Mouse (Mus musculus): ENCODE measurements at regions not wholly inside any gene's neighbourhood (a gene's known extent, or its start where the extent isn't known, plus 50 kb on each side); places are given as distances from the start of the nearest gene placed in this dataset.

DNA sequence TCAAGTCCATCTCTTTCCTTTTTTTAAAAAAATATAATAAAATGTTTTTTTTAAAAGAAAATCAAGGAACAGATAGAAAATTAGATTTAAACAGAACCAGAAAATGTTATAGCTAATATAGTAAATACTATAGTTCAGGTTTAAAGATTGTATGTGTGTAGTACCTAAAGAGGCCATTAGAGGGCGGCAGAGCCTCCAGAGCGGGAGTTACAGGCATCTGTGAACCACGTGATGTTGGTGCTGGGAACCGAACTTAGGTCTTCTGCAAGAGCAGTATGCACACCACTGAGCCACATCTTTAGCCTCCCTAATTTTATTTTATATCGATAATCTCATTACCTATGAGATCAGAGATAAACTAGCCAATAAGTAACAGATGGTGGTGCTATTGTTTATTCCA lies 178.4 kb upstream of the Ankrd50 start:
- TF ChIP-seq GATA1 (IDR thresholded peaks at IDR 0.05; ENCODE audit: low read length) (no peak), TAL1 (IDR thresholded peaks at IDR 0.05; ENCODE audit: low read length) (no peak)
- no peak overlapping the region for H3K4me3 ChIP-seq (replicated peaks)
- H3K4me1 ChIP-seq (ENCODE audit: control insufficient read depth) = no peaks in the 10 kb centered on the region
- H3K27me3 ChIP-seq (ENCODE audit: control insufficient read depth) = no peaks in the 10 kb centered on the region
- H3K9me3 ChIP-seq (ENCODE audit: control insufficient read depth, low read length) = peaks cover 9% of the 10 kb centered on the region; the same call in 1 of the 2 replicates
- no peaks in the 10 kb centered on the region for H3K36me3 ChIP-seq (ENCODE audit: control insufficient read depth)

DNA sequence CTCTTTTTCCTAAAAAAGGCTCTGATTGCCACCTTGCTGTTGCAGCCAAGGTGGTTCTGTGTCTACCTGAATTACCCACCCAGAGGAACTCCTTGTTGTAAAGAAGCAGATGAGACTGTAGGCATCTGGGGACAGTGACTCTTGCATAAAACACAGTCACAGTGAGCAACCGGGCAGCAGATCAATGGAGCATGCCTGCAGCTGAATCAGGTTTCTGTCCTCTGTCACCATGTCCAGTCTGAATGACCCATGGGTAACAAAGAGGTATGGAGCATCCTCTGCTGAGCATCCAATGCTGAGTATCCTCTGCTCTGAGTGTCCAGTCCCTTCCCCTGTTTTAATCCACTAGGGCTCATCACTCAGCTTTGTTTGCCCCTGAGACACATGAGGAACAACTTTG lies 172.1 kb upstream of the Ankrd50 start:
- H3K4me3 ChIP-seq (replicated peaks) = no peak overlapping the region
- TF ChIP-seq GATA1 (IDR thresholded peaks at IDR 0.05; ENCODE audit: low read length) (no peak), TAL1 (IDR thresholded peaks at IDR 0.05; ENCODE audit: low read length) (no peak)
- no peaks in the 10 kb centered on the region for H3K4me1 ChIP-seq (ENCODE audit: control insufficient read depth)
- H3K36me3 ChIP-seq (ENCODE audit: control insufficient read depth) = no peaks in the 10 kb centered on the region
- no peaks in the 10 kb centered on the region for H3K27me3 ChIP-seq (ENCODE audit: control insufficient read depth)
- H3K9me3 ChIP-seq (ENCODE audit: control insufficient read depth, low read length) = no peaks in the 10 kb centered on the region

GRCm38 (mm10) chr3:38653928-38654327 lies 169.3 kb upstream of the Ankrd50 start:
- H3K4me1 ChIP-seq (ENCODE audit: control insufficient read depth) = no peaks in the 10 kb centered on the region
- no peaks in the 10 kb centered on the region for H3K27me3 ChIP-seq (ENCODE audit: control insufficient read depth)
- H3K36me3 ChIP-seq (ENCODE audit: control insufficient read depth) = no peaks in the 10 kb centered on the region
- H3K9me3 ChIP-seq (ENCODE audit: control insufficient read depth, low read length) = no peaks in the 10 kb centered on the region
- no peak overlapping the region for H3K4me3 ChIP-seq (replicated peaks)
- no peak for TF ChIP-seq TAL1 (IDR thresholded peaks at IDR 0.05; ENCODE audit: low read length)
- TF ChIP-seq GATA1 (IDR thresholded peaks at IDR 0.05; ENCODE audit: low read length) = no peak

- TF ChIP-seq GATA1 (IDR thresholded peaks at IDR 0.05; ENCODE audit: low read length) (no peak), TAL1 (IDR thresholded peaks at IDR 0.05; ENCODE audit: low read length) (no peak)
- Histone ChIP-seq H3K9me3 (ENCODE audit: control insufficient read depth, low read length) (no peaks in the 10 kb centered on the region), H3K4me3 (replicated peaks) (no peak overlapping the region), H3K27me3 (ENCODE audit: control insufficient read depth) (no peaks in the 10 kb centered on the region), H3K4me1 (ENCODE audit: control insufficient read depth) (no peaks in the 10 kb centered on the region), H3K36me3 (ENCODE audit: control insufficient read depth) (no peaks in the 10 kb centered on the region)
These were observed 168.5 kb upstream of the Ankrd50 start for GRCm38 (mm10) chr3:38652985-38653685.

- Histone ChIP-seq H3K36me3 (ENCODE audit: control insufficient read depth) (no peaks in the 10 kb centered on the region), H3K9me3 (ENCODE audit: control insufficient read depth, low read length) (no peaks in the 10 kb centered on the region), H3K4me1 (ENCODE audit: control insufficient read depth) (no peaks in the 10 kb centered on the region), H3K27me3 (ENCODE audit: control insufficient read depth) (no peaks in the 10 kb centered on the region), H3K4me3 (replicated peaks) (no peak overlapping the region)
- TF ChIP-seq GATA1 (IDR thresholded peaks at IDR 0.05; ENCODE audit: low read length) = no peak
These were observed 165.5 kb upstream of the Ankrd50 start for GRCm38 (mm10) chr3:38650176-38650575.

DNA sequence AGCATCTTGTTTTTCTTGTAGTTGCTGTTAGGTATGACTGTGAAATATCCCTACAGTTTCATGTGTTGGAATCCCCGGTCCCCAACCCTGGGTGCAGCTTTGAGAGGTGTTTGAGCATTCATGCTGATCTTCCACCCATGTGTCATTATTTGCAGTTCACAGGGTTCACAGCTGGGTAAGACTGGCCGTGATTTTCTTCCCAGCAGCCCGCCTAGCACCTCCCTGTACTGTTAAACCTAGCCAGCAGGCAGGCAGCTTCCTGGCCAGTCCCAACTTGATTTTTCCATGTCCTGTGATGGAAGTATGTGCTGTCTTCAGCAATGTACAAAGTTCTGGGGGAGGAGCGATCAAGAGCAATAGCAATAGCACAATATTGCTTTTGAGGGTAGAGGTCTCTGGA lies 164.0 kb upstream of the Ankrd50 start:
- no peaks in the 10 kb centered on the region for H3K4me1 ChIP-seq (ENCODE audit: control insufficient read depth)
- TF ChIP-seq GATA1 (IDR thresholded peaks at IDR 0.05; ENCODE audit: low read length) = no peak
- TF ChIP-seq TAL1 (IDR thresholded peaks at IDR 0.05; ENCODE audit: low read length) = no peak
- no peaks in the 10 kb centered on the region for H3K36me3 ChIP-seq (ENCODE audit: control insufficient read depth)
- H3K27me3 ChIP-seq (ENCODE audit: control insufficient read depth) = no peaks in the 10 kb centered on the region
- H3K9me3 ChIP-seq (ENCODE audit: control insufficient read depth, low read length) = no peaks in the 10 kb centered on the region
- no peak overlapping the region for H3K4me3 ChIP-seq (replicated peaks)

DNA sequence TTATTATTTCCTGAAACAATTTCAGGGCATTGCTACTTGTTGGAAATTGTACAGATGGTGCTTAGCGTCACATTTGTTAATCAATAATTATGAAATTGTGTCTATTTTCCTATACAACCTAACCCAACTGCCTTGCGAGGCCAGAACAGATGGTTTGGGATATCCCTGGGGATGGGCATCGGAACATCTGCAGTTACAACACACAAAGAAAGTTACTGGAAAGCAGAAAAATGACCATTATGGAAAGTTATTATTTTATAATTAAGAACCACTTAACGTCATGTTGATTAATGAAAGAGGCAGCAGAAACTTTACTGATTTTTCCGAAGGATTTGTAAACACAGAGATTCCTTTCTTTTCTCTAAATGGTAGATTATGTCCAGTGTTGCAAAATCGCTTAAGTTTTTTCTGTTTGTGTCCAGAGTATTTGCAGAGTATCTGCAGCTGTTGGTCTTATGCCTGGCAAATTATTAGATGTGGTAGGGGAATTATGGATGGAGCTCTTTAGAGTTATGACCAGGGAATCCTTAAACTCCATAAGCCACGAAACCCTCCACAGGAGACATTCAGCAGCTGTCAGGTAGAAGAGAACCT lies 163.2 kb upstream of the Ankrd50 start:
- Histone ChIP-seq H3K9me3 (ENCODE audit: control insufficient read depth, low read length) (no peaks in the 10 kb centered on the region), H3K27me3 (ENCODE audit: control insufficient read depth) (no peaks in the 10 kb centered on the region), H3K4me3 (replicated peaks) (no peak overlapping the region), H3K36me3 (ENCODE audit: control insufficient read depth) (no peaks in the 10 kb centered on the region), H3K4me1 (ENCODE audit: control insufficient read depth) (no peaks in the 10 kb centered on the region)
- TF ChIP-seq TAL1 (IDR thresholded peaks at IDR 0.05; ENCODE audit: low read length) (no peak), GATA1 (IDR thresholded peaks at IDR 0.05; ENCODE audit: low read length) (no peak)

- TF ChIP-seq GATA1 (IDR thresholded peaks at IDR 0.05; ENCODE audit: low read length) (no peak), TAL1 (IDR thresholded peaks at IDR 0.05; ENCODE audit: low read length) (no peak)
- no peaks in the 10 kb centered on the region for H3K36me3 ChIP-seq (ENCODE audit: control insufficient read depth)
- H3K27me3 ChIP-seq (ENCODE audit: control insufficient read depth) = no peaks in the 10 kb centered on the region
- peaks cover 2% of the 10 kb centered on the region; the same call in 1 of the 2 replicates for H3K4me1 ChIP-seq (ENCODE audit: control insufficient read depth)
- no peaks in the 10 kb centered on the region for H3K9me3 ChIP-seq (ENCODE audit: control insufficient read depth, low read length)
- no peak overlapping the region for H3K4me3 ChIP-seq (replicated peaks)
These were observed 157.1 kb upstream of the Ankrd50 start for GRCm38 (mm10) chr3:38641733-38642132.

DNA sequence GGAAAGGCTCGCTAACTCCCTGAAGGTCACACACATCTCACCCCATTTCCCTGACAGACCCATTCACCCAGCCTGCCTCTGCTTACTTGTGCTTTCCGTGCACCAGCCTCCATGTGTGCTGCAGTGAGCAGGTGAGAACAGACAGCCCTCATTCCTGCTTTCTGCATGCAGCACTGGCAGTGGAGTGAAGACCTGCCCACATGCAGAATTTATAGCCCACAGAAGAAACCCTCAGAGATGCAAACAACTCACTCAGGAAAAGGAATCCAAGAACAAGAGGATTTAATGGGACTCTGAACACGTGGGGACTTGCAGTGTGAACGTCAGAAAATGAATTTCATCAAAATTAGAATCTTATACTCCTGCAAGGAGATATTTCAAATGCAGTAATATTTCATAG lies 152.2 kb upstream of the Ankrd50 start:
- Histone ChIP-seq H3K4me3 (replicated peaks) (no peak overlapping the region), H3K4me1 (ENCODE audit: control insufficient read depth) (peaks cover under 1% of the 10 kb centered on the region; the same call in 1 of the 2 replicates), H3K36me3 (ENCODE audit: control insufficient read depth) (no peaks in the 10 kb centered on the region), H3K9me3 (ENCODE audit: control insufficient read depth, low read length) (no peaks in the 10 kb centered on the region), H3K27me3 (ENCODE audit: control insufficient read depth) (no peaks in the 10 kb centered on the region)
- TF ChIP-seq GATA1 (IDR thresholded peaks at IDR 0.05; ENCODE audit: low read length) = no peak

All from erythroblast, embryonic 14.5 days (primary cell).